Mouse (Mus musculus) hindbrain, embryonic 15.5 days (tissue): ENCODE results near the gene Nfkbid. TPM values are rescaled to one million over a fixed set of nuclear protein-coding genes. Genes with fewer than 3 reads are reported as not detected.

ENCODE experiments used
- ATAC-seq: fragments of 200-750 bp; cut with Nextera tagmentation; 2 replicates; pipeline ENCODE4 v1.8.0; 2017; ENCODE audit warnings: low read depth, moderate number of reproducible peaks, moderate TSS enrichment; ENCODE audit not compliant: low FRiP score
- H3K27ac ChIP-seq: fragments of 300-500 bp; sonication (generic); replicated peaks from 2 replicates; pipeline ENCODE4 v1.5.1; 2015; ENCODE audit warnings: mild to moderate bottlenecking, inconsistent platforms
- H3K27me3 ChIP-seq: fragments of 300-500 bp; sonication (generic); 2 replicates; pipeline ENCODE4 v1.6.1; 2015; ENCODE audit warnings: control low read depth, inconsistent platforms
- H3K36me3 ChIP-seq: fragments of 300-500 bp; sonication (generic); 2 replicates; pipeline ENCODE4 v1.6.1; 2015; ENCODE audit warnings: control low read depth, inconsistent platforms
- H3K4me1 ChIP-seq: fragments of 300-500 bp; sonication (generic); replicated peaks from 2 replicates; pipeline ENCODE4 v1.6.1; 2015; ENCODE audit warnings: control low read depth, inconsistent platforms
- H3K4me2 ChIP-seq: fragments of 300-500 bp; sonication (generic); 2 replicates; pipeline ENCODE4 v1.6.1; 2015; ENCODE audit warnings: moderate library complexity, mild to moderate bottlenecking, inconsistent platforms
- H3K4me3 ChIP-seq: fragments of 300-500 bp; sonication (generic); 2 replicates; pipeline ENCODE4 v1.5.1; 2015; ENCODE audit warnings: mild to moderate bottlenecking, inconsistent platforms
- H3K9ac ChIP-seq: fragments of 300-500 bp; sonication (generic); 2 replicates; pipeline ENCODE4 v1.6.1; 2015; ENCODE audit warnings: inconsistent platforms
- H3K9me3 ChIP-seq: fragments of 300-500 bp; sonication (generic); 2 replicates; pipeline ENCODE4 v1.6.1; 2016; ENCODE audit warnings: control low read depth, inconsistent platforms
- WGBS: fragments of 180-500 bp; shearing (Covaris S2); methylation state at CpG from one replicate; pipeline ENCODE4 v1.1.7; 2015; 5-methylcytosine and 5-hydroxymethylcytosine counted together
- polyA plus RNA-seq: library from polyadenylated mRNA; unstranded; fragments of >200 nt; fragmentation: Nextera tagmentation; extraction: Ambion mirVana; gene quantifications from 2 replicates; pipeline ENCODE4 v1.2.1, GENCODE M21; 2015

Gene Nfkbid
- polyA plus RNA-seq, 1 experiment from 2014 or later, result 2.4 TPM

DNA sequence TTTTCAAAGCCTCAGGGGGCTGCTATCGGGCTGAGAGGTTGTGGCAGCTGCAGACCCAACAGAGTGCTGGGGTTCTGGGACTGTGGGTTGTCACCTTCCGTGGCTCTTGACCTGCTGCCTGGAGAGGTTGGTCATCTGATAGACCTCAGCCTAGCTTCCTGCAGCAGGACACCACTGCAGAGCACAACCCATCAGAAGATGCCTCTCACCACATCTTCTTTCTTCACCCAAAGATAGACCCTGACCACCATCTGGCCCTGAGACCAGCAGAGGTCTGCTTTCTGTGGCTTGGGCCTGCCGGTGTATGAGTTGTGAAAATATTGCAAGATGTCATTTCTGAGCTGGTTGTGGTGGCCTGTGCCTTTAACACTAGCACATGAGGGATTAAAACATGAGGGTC is 10.5 kb upstream of the Nfkbid start:
- Histone ChIP-seq H3K27me3 (no peaks in the 10 kb centered on the region), H3K9me3 (no peaks in the 10 kb centered on the region), H3K4me3 (no peak overlapping the region), H3K36me3 (no peaks in the 10 kb centered on the region), H3K9ac (no peak overlapping the region), H3K4me1 (no peaks in the 10 kb centered on the region), H3K4me2 (no peak overlapping the region), H3K27ac (no peak overlapping the region)
- WGBS, result 78% methylated on average over 3 of the region's 3 CpGs
- ATAC-seq, result no peak

GRCm38 (mm10) chr7:30412735-30413147 is 8.8 kb upstream of the Nfkbid start:
- Histone ChIP-seq H3K4me2 (no peak overlapping the region), H3K4me3 (no peak overlapping the region), H3K4me1 (no peaks in the 10 kb centered on the region), H3K27ac (no peak overlapping the region), H3K27me3 (no peaks in the 10 kb centered on the region), H3K36me3 (no peaks in the 10 kb centered on the region), H3K9ac (no peak overlapping the region), H3K9me3 (no peaks in the 10 kb centered on the region)
- no peak; the same call in 1 of the 2 replicates for ATAC-seq
- 64% methylated on average over 4 of the region's 4 CpGs for WGBS

DNA sequence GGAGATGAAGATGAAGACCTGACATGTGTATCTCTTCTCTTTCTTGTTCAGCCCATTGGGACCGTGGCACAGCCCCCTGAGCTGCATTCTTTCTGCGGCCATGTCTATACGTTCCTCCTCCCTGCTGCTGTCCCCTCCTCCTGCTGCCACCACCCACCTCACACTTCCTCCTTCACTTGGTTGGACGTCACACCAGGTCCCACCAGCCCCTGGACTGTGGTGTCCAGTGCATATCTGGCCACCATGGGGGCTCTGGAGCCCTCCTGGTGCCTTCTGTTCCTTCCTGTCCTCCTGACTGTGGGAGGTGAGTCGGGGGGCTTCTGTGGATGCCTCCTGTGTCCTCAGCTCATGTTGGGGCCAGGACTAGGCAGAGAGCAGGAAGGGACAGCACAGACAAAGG is 7.9 kb upstream of the Nfkbid start, which contains the start of gene Tyrobp:
TSS of gene Tyrobp (plus strand) at position 165 of the 400 bp plus-strand sequence.
- no peaks in the 10 kb centered on the region for H3K36me3 ChIP-seq
- ATAC-seq, result no peak
- no peak within 1 kb of the TSS for H3K4me3 ChIP-seq
- no peaks in the 10 kb centered on the region for H3K4me1 ChIP-seq
- WGBS, result 73% methylated on average over 5 of the region's 5 CpGs
- no peak within 1 kb of the TSS for H3K9ac ChIP-seq
- H3K9me3 ChIP-seq, result no peaks in the 10 kb centered on the region
- no peaks in the 10 kb centered on the region for H3K27me3 ChIP-seq
- no peak within 1 kb of the TSS for H3K27ac ChIP-seq
- H3K4me2 ChIP-seq, result no peak within 1 kb of the TSS

- 81% methylated on average over 9 of the region's 9 CpGs for WGBS
- no peak overlapping the region for H3K27ac ChIP-seq
- no peak overlapping the region for H3K9ac ChIP-seq
- H3K9me3 ChIP-seq, result no peaks in the 10 kb centered on the region
- no peak overlapping the region for H3K4me2 ChIP-seq
- H3K4me1 ChIP-seq, result peaks cover 12% of the 10 kb centered on the region
- no peak overlapping the region for H3K4me3 ChIP-seq
- no peak for ATAC-seq
- H3K36me3 ChIP-seq, result no peaks in the 10 kb centered on the region
- H3K27me3 ChIP-seq, result no peaks in the 10 kb centered on the region
Measured at GRCm38 (mm10) chr7:30417856-30418255, 3.7 kb upstream of the Nfkbid start.

GRCm38 (mm10) chr7:30419561-30420499 is 1.7 kb upstream of the Nfkbid start, which contains the start of gene Hcst:
Gene Hcst, minus strand, starts transcription at chr7:30419854.
- peaks cover 20% of the 10 kb centered on the region for H3K4me1 ChIP-seq
- WGBS, result 76% methylated on average over 10 of the region's 10 CpGs
- no peak within 1 kb of the TSS for H3K9ac ChIP-seq
- H3K27ac ChIP-seq, result no peak within 1 kb of the TSS
- H3K9me3 ChIP-seq, result no peaks in the 10 kb centered on the region
- no peak within 1 kb of the TSS for H3K4me2 ChIP-seq
- no peak within 1 kb of the TSS for H3K4me3 ChIP-seq
- H3K27me3 ChIP-seq, result no peaks in the 10 kb centered on the region
- H3K36me3 ChIP-seq, result no peaks in the 10 kb centered on the region
- ATAC-seq, result no peak

DNA sequence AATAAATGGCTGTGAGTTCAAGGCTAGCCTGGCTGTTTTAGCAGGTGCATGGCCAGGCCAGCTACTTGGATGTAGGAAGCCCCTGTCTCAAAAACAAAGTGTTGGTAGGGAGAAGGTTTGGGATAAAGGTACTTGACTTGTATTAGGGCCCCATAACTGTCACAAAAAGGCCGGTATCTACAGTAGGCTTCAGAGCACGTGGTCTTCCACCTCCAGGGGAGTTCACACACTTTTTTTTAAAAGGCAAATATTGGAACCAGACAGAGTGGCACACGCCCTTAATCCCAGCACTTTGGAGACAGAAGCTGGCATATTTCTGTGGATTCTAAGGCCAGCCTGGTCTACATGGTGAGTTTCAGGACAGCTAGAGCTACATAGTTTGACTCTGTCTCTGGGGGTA is 859 bp upstream of the Nfkbid start:
- H3K9ac ChIP-seq, result no peak overlapping the region
- 87% methylated on average over 3 of the region's 3 CpGs for WGBS
- H3K4me1 ChIP-seq, result peaks cover 20% of the 10 kb centered on the region
- H3K4me3 ChIP-seq, result no peak overlapping the region
- no peaks in the 10 kb centered on the region for H3K27me3 ChIP-seq
- 0 out of 2 replicates have a peak, but pooled peaks cover 2% of the 10 kb centered on the region for H3K36me3 ChIP-seq
- no peak overlapping the region for H3K4me2 ChIP-seq
- no peaks in the 10 kb centered on the region for H3K9me3 ChIP-seq
- ATAC-seq, result no peak
- no peak overlapping the region for H3K27ac ChIP-seq

GRCm38 (mm10) chr7:30421890-30422435 is 431 bp downstream of the Nfkbid start:
- WGBS, result under 1% methylated on average over 45 of the region's 45 CpGs
- peaks cover 12% of the 10 kb centered on the region; the same call in 1 of the 2 replicates for H3K36me3 ChIP-seq

DNA sequence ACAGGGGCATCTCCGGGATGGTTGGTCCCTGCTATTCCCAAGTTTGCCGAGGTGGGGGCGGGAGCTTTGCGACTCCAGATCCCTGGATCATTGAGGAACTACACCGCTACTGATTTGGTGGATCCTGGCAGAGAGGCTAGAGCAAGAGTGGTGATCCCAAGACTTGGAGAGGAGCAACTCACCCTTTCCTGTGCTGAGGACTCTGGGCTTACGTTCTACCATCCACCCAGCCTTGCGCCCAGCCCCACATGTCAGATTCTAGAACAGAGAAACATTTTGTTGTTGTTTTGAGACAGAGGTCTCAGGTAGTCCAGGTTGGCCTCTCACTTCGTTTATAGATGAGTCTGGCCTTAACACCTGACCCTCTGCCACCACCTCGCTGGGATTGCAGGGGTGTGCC is 1.0 kb downstream of the Nfkbid start:
- 13% methylated on average over 9 of the region's 9 CpGs for WGBS
- no peaks in the 10 kb centered on the region for H3K27me3 ChIP-seq
- H3K9ac ChIP-seq, result peak overlapping the region; percentile 69
- peak overlapping the region; percentile 73 for H3K27ac ChIP-seq
- H3K4me2 ChIP-seq, result peak overlapping the region; percentile 96
- H3K4me3 ChIP-seq, result peak overlapping the region; percentile 74
- peaks cover 15% of the 10 kb centered on the region; the same call in 1 of the 2 replicates for H3K36me3 ChIP-seq
- ATAC-seq, result no peak; the same call in 1 of the 2 replicates
- peaks cover 20% of the 10 kb centered on the region for H3K4me1 ChIP-seq
- H3K9me3 ChIP-seq, result no peaks in the 10 kb centered on the region

More at GRCm38 (mm10) chr7:30421890-30422435, 431 bp downstream of the Nfkbid start:
- ATAC-seq, result peak; percentile 90
- Histone ChIP-seq H3K27ac (peak overlapping the region; percentile 75), H3K4me2 (peak overlapping the region; percentile 96), H3K9ac (peak overlapping the region; percentile 69), H3K4me3 (peak overlapping the region; percentile 74), H3K27me3 (no peaks in the 10 kb centered on the region), H3K4me1 (peaks cover 20% of the 10 kb centered on the region), H3K9me3 (no peaks in the 10 kb centered on the region)

DNA sequence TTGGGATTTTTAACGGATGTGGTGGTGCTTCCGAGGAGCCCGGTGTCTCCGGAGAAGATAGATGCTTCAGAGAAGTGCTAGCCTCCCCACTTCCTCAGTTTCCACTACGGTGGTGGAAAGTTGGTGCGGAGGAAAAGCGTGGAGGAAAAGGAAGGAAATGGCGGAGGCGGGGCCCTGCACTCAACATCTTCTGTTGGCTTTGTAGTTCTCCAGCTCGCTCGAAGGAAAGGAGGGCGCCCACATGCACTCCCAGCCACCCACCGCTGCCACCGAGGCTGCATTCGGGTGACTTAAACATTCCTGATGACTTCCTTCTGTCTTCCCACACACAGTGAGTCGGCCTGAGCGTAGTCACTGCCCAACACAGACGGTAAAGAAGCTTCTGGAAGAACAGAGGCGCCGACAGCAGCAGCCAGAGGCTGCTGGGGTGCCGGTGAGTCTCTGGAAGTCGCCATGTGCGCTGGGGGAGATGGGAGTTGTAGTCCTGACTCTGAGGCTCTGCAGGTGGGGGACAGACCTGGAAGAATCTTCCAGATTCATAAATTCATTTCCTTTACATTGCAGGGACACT is 1.6 kb downstream of the Nfkbid start:
- WGBS, result 50% methylated on average over 23 of the region's 23 CpGs
- H3K4me1 ChIP-seq, result peaks cover 20% of the 10 kb centered on the region
- H3K36me3 ChIP-seq, result peaks cover 15% of the 10 kb centered on the region; the same call in 1 of the 2 replicates
- H3K27ac ChIP-seq, result peak overlapping the region; percentile 73
- H3K9ac ChIP-seq, result peak overlapping the region; percentile 69
- no peaks in the 10 kb centered on the region for H3K27me3 ChIP-seq
- no peaks in the 10 kb centered on the region for H3K9me3 ChIP-seq
- ATAC-seq, result no peak
- peak overlapping the region; percentile 74 for H3K4me3 ChIP-seq
- H3K4me2 ChIP-seq, result peak overlapping the region; percentile 96

GRCm38 (mm10) chr7:30429327-30429726 is 7.8 kb downstream of the Nfkbid start:
- Histone ChIP-seq H3K27me3 (no peaks in the 10 kb centered on the region), H3K27ac (no peak overlapping the region), H3K9me3 (no peaks in the 10 kb centered on the region), H3K4me1 (no peaks in the 10 kb centered on the region), H3K4me2 (no peak overlapping the region), H3K4me3 (no peak overlapping the region), H3K9ac (no peak overlapping the region), H3K36me3 (peaks cover 21% of the 10 kb centered on the region)
- no peak for ATAC-seq

DNA sequence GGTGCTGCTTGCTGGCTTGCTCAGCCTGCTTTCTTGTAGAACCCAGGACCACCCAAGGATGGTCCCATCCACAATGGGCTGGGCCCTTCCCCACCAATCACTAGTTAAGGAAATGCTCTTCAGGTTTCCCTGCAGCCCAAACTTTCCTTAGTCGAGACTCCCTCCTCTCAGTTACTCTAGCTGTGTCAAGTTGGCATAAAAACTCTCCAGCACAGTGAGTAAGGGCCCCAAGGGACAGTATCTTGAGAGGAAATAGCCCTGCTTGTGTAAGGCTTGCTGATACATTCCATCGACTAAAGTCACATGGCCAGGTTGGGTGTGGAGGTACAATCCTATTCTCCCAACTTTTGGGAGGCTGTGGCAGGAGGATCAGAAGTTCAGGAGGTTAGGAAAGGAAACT is 8.7 kb downstream of the Nfkbid start:
- Histone ChIP-seq H3K4me1 (no peaks in the 10 kb centered on the region), H3K9ac (no peak overlapping the region), H3K27me3 (no peaks in the 10 kb centered on the region), H3K9me3 (no peaks in the 10 kb centered on the region), H3K27ac (no peak overlapping the region), H3K4me3 (no peak overlapping the region), H3K4me2 (no peak overlapping the region), H3K36me3 (peaks cover 29% of the 10 kb centered on the region)
- no peak for ATAC-seq
- WGBS, result 58% methylated on average over 2 of the region's 2 CpGs

GRCm38 (mm10) chr7:30431793-30432192 is 10.3 kb downstream of the Nfkbid start:
- peak; percentile 77 for ATAC-seq
- H3K9ac ChIP-seq, result no peak overlapping the region
- WGBS, result 11% methylated on average over 3 of the region's 3 CpGs

More at GRCm38 (mm10) chr7:30431793-30432192, 10.3 kb downstream of the Nfkbid start:
- peaks cover 35% of the 10 kb centered on the region for H3K36me3 ChIP-seq
- H3K4me1 ChIP-seq, result no peaks in the 10 kb centered on the region
- H3K4me2 ChIP-seq, result no peak overlapping the region
- no peaks in the 10 kb centered on the region for H3K9me3 ChIP-seq
- no peaks in the 10 kb centered on the region for H3K27me3 ChIP-seq
- H3K27ac ChIP-seq, result no peak overlapping the region
- no peak overlapping the region for H3K4me3 ChIP-seq
